Mouse (Mus musculus): ENCODE measurements at regions not wholly inside any gene's neighbourhood (a gene's known extent, or its start where the extent isn't known, plus 50 kb on each side); places are given as distances from the start of the nearest gene placed in this dataset.

- Histone ChIP-seq H3K36me3 (ENCODE audit: control insufficient read depth in 1 of 2, insufficient read depth in 2 of 2, low read length in 2 of 2) (no peaks in the 10 kb centered on the region), H3K9ac (ENCODE audit: control insufficient read depth, low read depth, low read length, poor library complexity, severe bottlenecking) (no peak overlapping the region), H3K9me3 (replicated peaks; ENCODE audit: insufficient read depth, low read length) (no peaks in the 10 kb centered on the region), H3K79me2 (ENCODE audit: control insufficient read depth, insufficient read depth, low read length, poor library complexity) (no peaks in the 10 kb centered on the region), H3K4me3 (ENCODE audit: control insufficient read depth in 1 of 2, insufficient read depth in 1 of 2, low read depth in 2 of 2, low read length in 2 of 2) (no peak overlapping the region), H3K27me3 (ENCODE audit: control insufficient read depth in 1 of 2, insufficient read depth in 2 of 2, low read length in 2 of 2) (no peaks in the 10 kb centered on the region), H3K27ac (ENCODE audit: control insufficient read depth, low read depth, low read length) (no peak overlapping the region), H3K4me1 (ENCODE audit: control insufficient read depth in 1 of 2, insufficient read depth in 2 of 2, low read length in 2 of 2) (no peaks in the 10 kb centered on the region)
- TF ChIP-seq POLR2AphosphoS5 (IDR thresholded peaks at IDR 0.05; ENCODE audit: borderline replicate concordance, low read depth, low read length) (no peak), GABPA (IDR thresholded peaks at IDR 0.05; ENCODE audit: low read depth, low read length) (no peak), SIN3A (IDR thresholded peaks at IDR 0.05; ENCODE audit: low read length) (no peak), POLR2A (IDR thresholded peaks at IDR 0.05; ENCODE audit: control insufficient read depth in 1 of 2, insufficient read depth in 1 of 2, low read depth in 1 of 2, low read length in 2 of 2, poor library complexity in 1 of 2) (no peak), EP300 (IDR thresholded peaks at IDR 0.05; ENCODE audit: low read depth in 1 of 2, low read length in 2 of 2) (no peak), NRF1 (IDR thresholded peaks at IDR 0.05; ENCODE audit: insufficient read depth, low read depth, low read length, poor library complexity, severe bottlenecking) (no peak), RAD21 (IDR thresholded peaks at IDR 0.05; ENCODE audit: low read depth, low read length) (no peak), KAT2A (conservative IDR thresholded peaks at IDR 0.05; ENCODE audit: low read depth, low read length) (no peak), MAFK (IDR thresholded peaks at IDR 0.05; ENCODE audit: borderline replicate concordance, low read depth, low read length) (no peak), TAL1 (IDR thresholded peaks at IDR 0.05; ENCODE audit: low read length) (no peak), ZC3H11A (IDR thresholded peaks at IDR 0.05; ENCODE audit: low read depth, low read length) (no peak), TCF12 (IDR thresholded peaks at IDR 0.05; ENCODE audit: low read depth, low read length) (no peak), NELFE (IDR thresholded peaks at IDR 0.05; ENCODE audit: low read depth, low read length) (no peak), BHLHE40 (IDR thresholded peaks at IDR 0.05; ENCODE audit: borderline replicate concordance, low read depth, low read length) (no peak), CHD1 (IDR thresholded peaks at IDR 0.05; ENCODE audit: low read depth, low read length) (no peak), ELF1 (IDR thresholded peaks at IDR 0.05; ENCODE audit: low read depth, low read length) (no peak), MAZ (IDR thresholded peaks at IDR 0.05; ENCODE audit: low read depth, low read length) (no peak), TBP (IDR thresholded peaks at IDR 0.05; ENCODE audit: low read depth, low read length) (no peak), MYC (IDR thresholded peaks at IDR 0.05; ENCODE audit: low read depth, low read length) (no peak)
- DNase-seq (ENCODE audit: low read depth, low spot score) = no peak
Measured at GRCm38 (mm10) chr3:57948720-57949119, 100.8 kb upstream of the Pfn2 start.

DNA sequence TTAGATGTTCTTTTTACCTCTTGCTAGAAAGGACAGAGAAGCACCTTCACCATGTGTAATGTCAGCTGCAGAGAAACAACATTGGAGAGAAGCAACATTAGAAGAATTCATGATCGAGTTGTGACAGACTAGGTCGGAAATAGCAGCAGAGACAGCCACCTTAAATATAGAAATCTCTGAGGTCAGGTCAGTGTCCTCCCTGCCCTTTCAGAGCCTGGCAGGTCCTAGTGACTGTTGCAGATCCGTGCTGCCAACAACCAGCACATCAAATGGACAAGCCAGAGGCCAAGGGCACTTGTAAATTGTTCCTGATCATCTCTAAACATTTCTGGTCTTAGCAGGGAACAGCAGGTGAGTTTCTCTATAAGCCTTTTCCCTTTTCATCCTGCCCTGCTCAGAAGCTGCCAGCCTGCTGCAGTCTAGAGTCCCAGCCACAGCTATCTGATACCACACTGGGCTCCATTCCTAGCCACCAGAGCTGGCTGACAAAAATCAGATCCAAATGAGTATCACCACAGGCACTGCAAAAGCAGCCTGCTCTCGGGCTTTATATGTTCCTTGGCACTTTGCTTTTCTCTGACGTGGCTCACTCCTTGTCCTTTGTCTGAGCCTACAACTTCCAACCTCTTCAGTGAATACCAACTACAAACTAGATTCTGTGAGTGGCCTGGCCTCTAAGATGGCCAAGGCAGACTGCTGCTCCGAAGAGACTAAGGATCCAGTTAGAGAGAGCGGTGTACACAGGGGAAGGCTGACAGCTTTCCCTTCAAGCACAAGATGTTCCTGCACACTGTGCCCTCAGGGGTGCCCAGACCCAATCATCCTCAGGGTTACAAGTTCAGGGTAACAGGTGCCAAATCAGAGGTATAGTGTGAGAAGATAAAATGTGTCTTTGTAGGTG, 102.8 kb upstream of the Pfn2 start:
- no peaks in the 10 kb centered on the region for H3K36me3 ChIP-seq (ENCODE audit: control insufficient read depth in 1 of 2, insufficient read depth in 2 of 2, low read length in 2 of 2)
- H3K4me1 ChIP-seq (ENCODE audit: control insufficient read depth in 1 of 2, insufficient read depth in 2 of 2, low read length in 2 of 2) = no peaks in the 10 kb centered on the region
- no peak overlapping the region for H3K9ac ChIP-seq (ENCODE audit: control insufficient read depth, low read depth, low read length, poor library complexity, severe bottlenecking)
- H3K4me3 ChIP-seq (ENCODE audit: control insufficient read depth in 1 of 2, insufficient read depth in 1 of 2, low read depth in 2 of 2, low read length in 2 of 2) = no peak overlapping the region
- no peaks in the 10 kb centered on the region for H3K27me3 ChIP-seq (ENCODE audit: control insufficient read depth in 1 of 2, insufficient read depth in 2 of 2, low read length in 2 of 2)
- H3K27ac ChIP-seq (ENCODE audit: control insufficient read depth, low read depth, low read length) = no peak overlapping the region
- no peak for DNase-seq (ENCODE audit: low read depth, low spot score)
- no peaks in the 10 kb centered on the region for H3K9me3 ChIP-seq (replicated peaks; ENCODE audit: insufficient read depth, low read length)
- H3K79me2 ChIP-seq (ENCODE audit: control insufficient read depth, insufficient read depth, low read length, poor library complexity) = no peaks in the 10 kb centered on the region
- TF ChIP-seq SIN3A (IDR thresholded peaks at IDR 0.05; ENCODE audit: low read length) (no peak), TBP (IDR thresholded peaks at IDR 0.05; ENCODE audit: low read depth, low read length) (no peak), ETS1 (IDR thresholded peaks at IDR 0.05; ENCODE audit: low read depth, low read length) (no peak), ZC3H11A (IDR thresholded peaks at IDR 0.05; ENCODE audit: low read depth, low read length) (no peak), TCF12 (IDR thresholded peaks at IDR 0.05; ENCODE audit: low read depth, low read length) (no peak), TAL1 (IDR thresholded peaks at IDR 0.05; ENCODE audit: low read length) (no peak), MYC (IDR thresholded peaks at IDR 0.05; ENCODE audit: low read depth, low read length) (no peak), MAX (IDR thresholded peaks at IDR 0.05; ENCODE audit: low read length) (no peak), NRF1 (IDR thresholded peaks at IDR 0.05; ENCODE audit: insufficient read depth, low read depth, low read length, poor library complexity, severe bottlenecking) (no peak)

Measured in MEL (cell line).